Mouse (Mus musculus) thymus, adult 2 months (tissue): Measurements from ENCODE around the gene Tshz2.

ENCODE experiments used
- CTCF ChIP-seq: fragments of 200-500 bp; IDR thresholded peaks from 2 replicates; pipeline ENCODE4 v1.5.1; 2012; ENCODE audit warnings: mild to moderate bottlenecking, control low read depth, low read length, moderate library complexity, borderline replicate concordance; ENCODE audit not compliant: control insufficient read depth, poor library complexity, insufficient read depth; ENCODE audit errors: extremely low read depth
- POLR2A ChIP-seq: fragments of 200-500 bp; IDR thresholded peaks from 2 replicates; pipeline ENCODE4 v1.6.1; 2012; ENCODE audit warnings: mild to moderate bottlenecking, low read length, control low read depth, moderate library complexity; ENCODE audit not compliant: control insufficient read depth, poor library complexity, insufficient read depth; ENCODE audit errors: extremely low read depth

DNA sequence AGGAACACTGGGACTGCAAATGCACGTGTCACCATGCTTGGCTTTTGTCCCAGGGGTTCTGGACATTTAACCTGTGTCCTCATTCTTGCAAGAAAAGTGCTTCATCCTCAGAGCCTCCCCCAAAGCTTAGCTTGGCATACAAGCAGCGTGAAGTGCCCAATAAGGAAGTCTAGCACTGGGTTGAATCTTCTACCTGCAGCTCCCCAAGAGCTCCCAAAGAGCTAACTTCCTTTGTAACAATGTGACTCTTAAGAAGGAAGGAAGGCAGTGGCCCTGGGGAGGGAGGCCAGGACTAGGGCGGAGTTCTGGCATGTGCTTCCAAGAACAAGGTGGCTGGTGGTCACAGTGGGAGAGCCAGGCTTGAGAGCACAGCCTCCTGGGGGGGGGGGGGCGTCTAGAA lies 18.1 kb upstream of the Tshz2 start:
- TF ChIP-seq CTCF (no peak), POLR2A (no peak)
